Mouse (Mus musculus): Measurements from ENCODE around the gene Polr1b.

- TF ChIP-seq CTCF (IDR thresholded peaks at IDR 0.05; ENCODE audit: low read depth) (peak; percentile 37), EP300 (IDR thresholded peaks at IDR 0.05; ENCODE audit: low read depth) (no peak)
Observed at GRCm38 (mm10) chr2:129056597-129056996, 44.2 kb upstream of the Polr1b start.

Data from heart, postnatal 0 days (tissue).